In genomic region chr1:40190837-40191236, GRCm38 (mm10) we compare ENCODE assay signal across 20 mouse cellular contexts.
"Had no signal": no experiment of that assay in that cellular context is flagged by ENCODE, and none has a peak within 500 bp of the region (broad histone marks: within the 10 kb centered on the region; RNA-seq: fewer than 3 reads in every experiment).

No protein-coding gene starts in this region.

- H3K27ac ChIP-seq: liver, embryonic 13.5 days; liver, embryonic 15.5 days; midbrain, embryonic 10.5 days; midbrain, embryonic 12.5 days; neural tube, embryonic 13.5 days; neural tube, embryonic 15.5 days had no signal

- H3K9me3 ChIP-seq: liver, embryonic 13.5 days; liver, embryonic 15.5 days; midbrain, embryonic 10.5 days; midbrain, embryonic 12.5 days; neural tube, embryonic 13.5 days; neural tube, embryonic 15.5 days had no signal

- H3K36me3 ChIP-seq: liver, embryonic 13.5 days; liver, embryonic 15.5 days; midbrain, embryonic 10.5 days; midbrain, embryonic 12.5 days; neural tube, embryonic 13.5 days; neural tube, embryonic 15.5 days had no signal

- H3K4me1 ChIP-seq: liver, embryonic 13.5 days; liver, embryonic 15.5 days; midbrain, embryonic 10.5 days; midbrain, embryonic 12.5 days; neural tube, embryonic 13.5 days; neural tube, embryonic 15.5 days had no signal

- H3K4me2 ChIP-seq: liver, embryonic 11.5 days; liver, embryonic 13.5 days; liver, embryonic 15.5 days; lung, embryonic 14.5 days; midbrain, embryonic 12.5 days; neural tube, embryonic 13.5 days; neural tube, embryonic 15.5 days had no signal

- H3K27me3 ChIP-seq: liver, embryonic 13.5 days; liver, embryonic 15.5 days; midbrain, embryonic 12.5 days; neural tube, embryonic 13.5 days; neural tube, embryonic 15.5 days had no signal

- DNase-seq: liver, embryonic 13.5 days; liver, postnatal 0 days; lung, embryonic 14.5 days; midbrain, embryonic 14.5 days; retina, postnatal 1 day; right cerebral cortex, adult 18-20 months; right cerebral cortex, postnatal 25 days; right cerebral cortex, postnatal 4 days; spleen, adult 18-20 months; thymus, adult 18-20 months; thymus, postnatal 14 days; thymus, postnatal 36 days had no signal

- H3K4me3 ChIP-seq: liver, embryonic 13.5 days; liver, embryonic 15.5 days; midbrain, embryonic 10.5 days; midbrain, embryonic 12.5 days; myocyte; neural tube, embryonic 13.5 days; neural tube, embryonic 15.5 days had no signal

- H3K9ac ChIP-seq: liver, embryonic 13.5 days; liver, embryonic 15.5 days; liver, postnatal 0 days; lung, embryonic 14.5 days; midbrain, embryonic 12.5 days; neural tube, embryonic 13.5 days; neural tube, embryonic 15.5 days had no signal

- ATAC-seq: liver, postnatal 0 days; midbrain, embryonic 16.5 days had no signal
